Mouse (Mus musculus) MEL (cell line): ENCODE data around the gene Ube2z. TPM values are rescaled to one million over a fixed set of nuclear protein-coding genes. Genes with fewer than 3 reads are reported as not detected.

Experiments
- DNase-seq: peaks from one replicate; pipeline ENCODE4 v3.0.0; 2011; ENCODE audit warnings: low read depth, low spot score
- H3K27ac ChIP-seq: 2 replicates; pipeline ENCODE4 v1.5.1; 2012; ENCODE audit warnings: low read depth, mild to moderate bottlenecking, control low read depth, low read length, moderate library complexity; ENCODE audit not compliant: control insufficient read depth
- H3K27me3 ChIP-seq, 2 experiments: fragments of 150-350 bp in 1 of 2; sonication (generic) in 1 of 2; 2 replicates each; pipeline ENCODE4 v1.6.1; 2012; ENCODE audit warnings: low read length in 2 of 2, mild to moderate bottlenecking in 2 of 2, improper control_type of control experiment in 1 of 2, moderate library complexity in 1 of 2; ENCODE audit not compliant: insufficient read depth in 2 of 2, control insufficient read depth in 1 of 2
- H3K36me3 ChIP-seq, 2 experiments: 2 replicates each; pipeline ENCODE4 v1.6.1; 2012 to 2014; ENCODE audit warnings: low read length in 2 of 2, improper control_type of control experiment in 1 of 2, inconsistent platforms in 1 of 2, mild to moderate bottlenecking in 1 of 2; ENCODE audit not compliant: insufficient read depth in 2 of 2, control insufficient read depth in 1 of 2
- H3K4me1 ChIP-seq, 2 experiments: fragments of 150-350 bp in 1 of 2; sonication (generic) in 1 of 2; 2 replicates each; pipeline ENCODE4 v1.6.1; 2012; ENCODE audit warnings: low read length in 2 of 2, improper control_type of control experiment in 1 of 2, mild to moderate bottlenecking in 1 of 2; ENCODE audit not compliant: insufficient read depth in 2 of 2, control insufficient read depth in 1 of 2
- H3K4me3 ChIP-seq, 2 experiments: fragments of 150-350 bp in 1 of 2; sonication (generic) in 1 of 2; 2 replicates each; pipeline ENCODE4 v1.5.1; 2012; ENCODE audit warnings: low read depth in 2 of 2, low read length in 2 of 2, mild to moderate bottlenecking in 2 of 2, moderate library complexity in 2 of 2, control low read depth in 1 of 2, improper control_type of control experiment in 1 of 2; ENCODE audit not compliant: control insufficient read depth in 1 of 2, insufficient read depth in 1 of 2
- H3K79me2 ChIP-seq: 2 replicates; pipeline ENCODE4 v1.6.1; 2012; ENCODE audit warnings: mild to moderate bottlenecking, low read length, moderate library complexity; ENCODE audit not compliant: control insufficient read depth, poor library complexity, insufficient read depth
- H3K9ac ChIP-seq: 2 replicates; pipeline ENCODE4 v1.6.1; 2012; ENCODE audit warnings: low read depth, mild to moderate bottlenecking, control low read depth, low read length, moderate library complexity; ENCODE audit not compliant: control insufficient read depth, poor library complexity, severe bottlenecking
- H3K9me3 ChIP-seq: fragments of 150-350 bp; sonication (generic); replicated peaks from 2 replicates; pipeline ENCODE4 v1.6.1; 2012; ENCODE audit warnings: mild to moderate bottlenecking, low read length, improper control_type of control experiment, moderate library complexity; ENCODE audit not compliant: insufficient read depth
- BHLHE40 ChIP-seq: IDR thresholded peaks from 2 replicates; pipeline ENCODE4 v1.6.1; 2012; ENCODE audit warnings: low read depth, mild to moderate bottlenecking, inconsistent platforms, low read length, improper control_type of control experiment, borderline replicate concordance
- CHD2 ChIP-seq: IDR thresholded peaks from 2 replicates; pipeline ENCODE4 v1.6.1; 2011; ENCODE audit warnings: low read length, improper control_type of control experiment
- CTCF ChIP-seq, 3 experiments: IDR thresholded peaks in 2 of 3; conservative IDR thresholded peaks in 1 of 3; 2 replicates each; pipeline ENCODE4 v1.5.1; 2011 to 2012; ENCODE audit warnings: low read length in 3 of 3, low read depth in 2 of 3, mild to moderate bottlenecking in 2 of 3, improper control_type of control experiment in 1 of 3, inconsistent platforms in 1 of 3, mixed read lengths in 1 of 3, moderate library complexity in 1 of 3; ENCODE audit not compliant: control insufficient read depth in 1 of 3, insufficient read depth in 1 of 3, poor library complexity in 1 of 3, severe bottlenecking in 1 of 3
- E2F4 ChIP-seq: IDR thresholded peaks from 2 replicates; pipeline ENCODE4 v1.6.1; 2011; ENCODE audit warnings: low read depth, low read length, improper control_type of control experiment, borderline replicate concordance
- ELF1 ChIP-seq: IDR thresholded peaks from 2 replicates; pipeline ENCODE4 v1.6.1; 2014; ENCODE audit warnings: low read depth, mild to moderate bottlenecking, inconsistent platforms, low read length, improper control_type of control experiment, moderate library complexity
- EP300 ChIP-seq, 2 experiments: IDR thresholded peaks; 2 replicates each; pipeline ENCODE4 v1.6.1; 2011; ENCODE audit warnings: improper control_type of control experiment in 2 of 2, low read length in 2 of 2, low read depth in 1 of 2, mild to moderate bottlenecking in 1 of 2
- ETS1 ChIP-seq: IDR thresholded peaks from 2 replicates; pipeline ENCODE4 v1.6.1; 2012; ENCODE audit warnings: low read depth, mild to moderate bottlenecking, inconsistent platforms, low read length, improper control_type of control experiment, moderate library complexity
- GATA1 ChIP-seq: IDR thresholded peaks from 2 replicates; pipeline ENCODE4 v1.6.1; 2011; ENCODE audit warnings: low read depth, low read length, improper control_type of control experiment
- HCFC1 ChIP-seq: IDR thresholded peaks from 2 replicates; pipeline ENCODE4 v1.6.1; 2012; ENCODE audit warnings: low read depth, mild to moderate bottlenecking, inconsistent platforms, low read length, improper control_type of control experiment, moderate library complexity
- JUND ChIP-seq: IDR thresholded peaks from 2 replicates; pipeline ENCODE4 v1.6.1; 2011; ENCODE audit warnings: low read depth, mild to moderate bottlenecking, improper control_type of control experiment, low read length
- MAFK ChIP-seq: IDR thresholded peaks from 2 replicates; pipeline ENCODE4 v1.6.1; 2011; ENCODE audit warnings: low read depth, mild to moderate bottlenecking, low read length, improper control_type of control experiment, borderline replicate concordance
- MAX ChIP-seq: IDR thresholded peaks from 2 replicates; pipeline ENCODE4 v1.6.1; 2011; ENCODE audit warnings: low read length, improper control_type of control experiment
- MAZ ChIP-seq: IDR thresholded peaks from 2 replicates; pipeline ENCODE4 v1.6.1; 2012; ENCODE audit warnings: low read depth, mild to moderate bottlenecking, inconsistent platforms, low read length, improper control_type of control experiment
- MEF2A ChIP-seq: IDR thresholded peaks from 2 replicates; pipeline ENCODE4 v1.6.1; 2014; ENCODE audit warnings: low read depth, mild to moderate bottlenecking, inconsistent platforms, low read length, improper control_type of control experiment; ENCODE audit not compliant: poor library complexity, insufficient replicate concordance, severe bottlenecking; ENCODE audit errors: extremely low read depth
- MXI1 ChIP-seq: IDR thresholded peaks from 2 replicates; pipeline ENCODE4 v1.6.1; 2011; ENCODE audit warnings: mild to moderate bottlenecking, low read depth, low read length, improper control_type of control experiment
- MYB ChIP-seq: IDR thresholded peaks from 2 replicates; pipeline ENCODE4 v1.6.1; 2011; ENCODE audit warnings: mild to moderate bottlenecking, low read depth, low read length, improper control_type of control experiment
- MYC ChIP-seq: IDR thresholded peaks from 2 replicates; pipeline ENCODE4 v1.6.1; 2011; ENCODE audit warnings: low read depth, mild to moderate bottlenecking, low read length, improper control_type of control experiment, moderate library complexity
- NELFE ChIP-seq: IDR thresholded peaks from 2 replicates; pipeline ENCODE4 v1.6.1; 2011; ENCODE audit warnings: low read depth, low read length, improper control_type of control experiment
- NRF1 ChIP-seq: IDR thresholded peaks from 2 replicates; pipeline ENCODE4 v1.6.1; 2014; ENCODE audit warnings: low read depth, mild to moderate bottlenecking, inconsistent platforms, low read length, improper control_type of control experiment, moderate library complexity; ENCODE audit not compliant: poor library complexity, insufficient read depth, severe bottlenecking
- POLR2A ChIP-seq, 2 experiments: IDR thresholded peaks; 2 replicates each; pipeline ENCODE4 v1.6.1; 2011 to 2012; ENCODE audit warnings: low read length in 2 of 2, mild to moderate bottlenecking in 2 of 2, control low read depth in 1 of 2, improper control_type of control experiment in 1 of 2, low read depth in 1 of 2, moderate library complexity in 1 of 2; ENCODE audit not compliant: control insufficient read depth in 1 of 2, insufficient read depth in 1 of 2, poor library complexity in 1 of 2
- POLR2AphosphoS2 ChIP-seq: IDR thresholded peaks from 2 replicates; pipeline ENCODE4 v1.6.1; 2011; ENCODE audit warnings: low read length, improper control_type of control experiment
- POLR2AphosphoS5 ChIP-seq: IDR thresholded peaks from 2 replicates; pipeline ENCODE4 v1.6.1; 2012; ENCODE audit warnings: low read depth, borderline replicate concordance, mild to moderate bottlenecking, inconsistent platforms, low read length, moderate library complexity, mixed read lengths
- RCOR1 ChIP-seq: IDR thresholded peaks from 2 replicates; pipeline ENCODE4 v1.6.1; 2012; ENCODE audit warnings: low read depth, mild to moderate bottlenecking, inconsistent platforms, low read length, improper control_type of control experiment
- SIN3A ChIP-seq: IDR thresholded peaks from 2 replicates; pipeline ENCODE4 v1.6.1; 2012; ENCODE audit warnings: low read length, improper control_type of control experiment, inconsistent platforms
- SMC3 ChIP-seq: IDR thresholded peaks from 2 replicates; pipeline ENCODE4 v1.6.1; 2011; ENCODE audit warnings: low read depth, low read length, improper control_type of control experiment
- TBP ChIP-seq: IDR thresholded peaks from 2 replicates; pipeline ENCODE4 v1.8.0; 2011; ENCODE audit warnings: low read depth, low read length, improper control_type of control experiment
- TCF12 ChIP-seq: IDR thresholded peaks from 2 replicates; pipeline ENCODE4 v1.6.1; 2014; ENCODE audit warnings: low read depth, mild to moderate bottlenecking, inconsistent platforms, low read length, improper control_type of control experiment, moderate library complexity
- UBTF ChIP-seq: IDR thresholded peaks from 2 replicates; pipeline ENCODE4 v1.6.1; 2012; ENCODE audit warnings: low read depth, mild to moderate bottlenecking, inconsistent platforms, low read length, improper control_type of control experiment, moderate library complexity, borderline replicate concordance; ENCODE audit not compliant: insufficient read depth
- USF1 ChIP-seq: IDR thresholded peaks from 2 replicates; pipeline ENCODE4 v1.6.1; 2014; ENCODE audit warnings: low read depth, mild to moderate bottlenecking, inconsistent platforms, low read length, improper control_type of control experiment, moderate library complexity
- USF2 ChIP-seq, 2 experiments: IDR thresholded peaks; 2 replicates each; pipeline ENCODE4 v1.6.1; 2011 to 2012; ENCODE audit warnings: improper control_type of control experiment in 2 of 2, low read length in 2 of 2, borderline replicate concordance in 1 of 2, inconsistent platforms in 1 of 2, low read depth in 1 of 2, mild to moderate bottlenecking in 1 of 2; ENCODE audit not compliant: insufficient read depth in 1 of 2
- ZC3H11A ChIP-seq: IDR thresholded peaks from 2 replicates; pipeline ENCODE4 v1.6.1; 2012; ENCODE audit warnings: low read depth, mild to moderate bottlenecking, inconsistent platforms, low read length, improper control_type of control experiment
- ZKSCAN1 ChIP-seq: IDR thresholded peaks from 2 replicates; pipeline ENCODE4 v1.6.1; 2012; ENCODE audit warnings: low read depth, mild to moderate bottlenecking, inconsistent platforms, low read length, improper control_type of control experiment, moderate library complexity
- ZMIZ1 ChIP-seq: IDR thresholded peaks from 2 replicates; pipeline ENCODE4 v1.6.1; 2012; ENCODE audit warnings: low read depth, mild to moderate bottlenecking, inconsistent platforms, low read length, improper control_type of control experiment, moderate library complexity
- ZNF384 ChIP-seq: IDR thresholded peaks from 2 replicates; pipeline ENCODE4 v1.6.1; 2012; ENCODE audit warnings: low read depth, mild to moderate bottlenecking, inconsistent platforms, low read length, improper control_type of control experiment
- polyA plus RNA-seq, 2 experiments: library from polyadenylated mRNA; stranded (reverse) in 1 of 2; unstranded in 1 of 2; fragments of >175 nt in 1 of 2; fragments of >200 nt in 1 of 2; gene quantifications; 2 replicates each; pipeline versions ENCODE4 v1.2.1 to v1.2.4; 2012; ENCODE audit warnings: low replicate concordance in 2 of 2, low read depth in 1 of 2; ENCODE audit not compliant: insufficient read length in 2 of 2, insufficient read depth in 1 of 2, missing spikeins in 1 of 2
- total RNA-seq: library from RNA; depleted of rRNA; stranded (reverse); fragments of 300-350 nt; gene quantifications from 2 replicates; pipeline ENCODE4 v1.2.3, GENCODE M21; 2012; rRNA removed

Ube2z gene
- total RNA-seq (55.3 and 56.8 TPM in 2 replicates), polyA plus RNA-seq (10 to 100 TPM in 1 of 2 experiments, not detected in 1; 58.5 TPM)

- Histone ChIP-seq H3K4me3 (peak within 1 kb of the TSS; percentile 63 to 85), H3K9me3 (no peaks in the 10 kb centered on the region), H3K36me3 (peaks cover 21 to 26% of the 10 kb centered on the region in 2 experiments), H3K4me1 (peaks cover 9 to 10% of the 10 kb centered on the region in 2 experiments; a peak in 3 of 4 replicates), H3K27me3 (no peaks in the 10 kb centered on the region), H3K27ac (peak within 1 kb of the TSS; percentile 71), H3K79me2 (peaks cover 27% of the 10 kb centered on the region), H3K9ac (peak within 1 kb of the TSS; percentile 93)
- DNase-seq: peak; percentile 98
- TF ChIP-seq GATA1 (no peak), ZNF384 (no peak; the same call in 1 of the 2 replicates), POLR2A (IDR thresholded peaks at IDR 0.05; ENCODE audit: control insufficient read depth in 1 of 2, insufficient read depth in 1 of 2, low read depth in 1 of 2, low read length in 2 of 2, poor library complexity in 1 of 2) (peak; percentile 98), E2F4 (no peak; the same call in 1 of the 2 replicates), TBP (peak; percentile 74), MXI1 (peak; percentile 91), MAX (0 out of 2 replicates have a peak, but pooled peaks have one; percentile 50), ETS1 (peak; percentile 68), RCOR1 (no peak; the same call in 1 of the 2 replicates), MAFK (no peak), BHLHE40 (0 out of 2 replicates have a peak, but pooled peaks have one; percentile 37), ZC3H11A (no peak), CHD2 (peak; percentile 42; the same call in 1 of the 2 replicates), MEF2A (peak; percentile 77; the same call in 1 of the 2 replicates), EP300 (IDR thresholded peaks at IDR 0.05; ENCODE audit: low read depth in 1 of 2, low read length in 2 of 2) (peak in 1 of 2 experiments; percentile 47; a peak in 1 of 4 replicates), ELF1 (peak; percentile 92), SIN3A (peak; percentile 98), JUND (no peak), USF1 (peak; percentile 73), NRF1 (peak; percentile 46; the same call in 1 of the 2 replicates), ZMIZ1 (peak; percentile 96), MYC (0 out of 2 replicates have a peak, but pooled peaks have one; percentile 20), TCF12 (peak; percentile 89), POLR2AphosphoS2 (peak; percentile 96), NELFE (peak; percentile 99), SMC3 (no peak), HCFC1 (peak; percentile 95), MYB (no peak), USF2 (IDR thresholded peaks at IDR 0.05; ENCODE audit: borderline replicate concordance in 1 of 2, insufficient read depth in 1 of 2, low read depth in 1 of 2, low read length in 2 of 2) (no peak), ZKSCAN1 (peak; percentile 30; the same call in 1 of the 2 replicates), POLR2AphosphoS5 (no peak), CTCF (IDR thresholded peaks at IDR 0.05 in 2 of 3, conservative IDR thresholded peaks at IDR 0.05 in 1 of 3; ENCODE audit: control insufficient read depth in 1 of 3, insufficient read depth in 1 of 3, low read depth in 2 of 3, low read length in 3 of 3, poor library complexity in 1 of 3, severe bottlenecking in 1 of 3) (peak in 2 of 3 experiments; percentile 51 to 55; a peak in 4 of 6 replicates), UBTF (no peak), MAZ (peak; percentile 98)
Measured at GRCm38 (mm10) chr11:96065215-96065911, at the start of gene Ube2z. Gene Ube2z, minus strand, starts transcription at chr11:96065388.
